In the genomic region with DNA sequence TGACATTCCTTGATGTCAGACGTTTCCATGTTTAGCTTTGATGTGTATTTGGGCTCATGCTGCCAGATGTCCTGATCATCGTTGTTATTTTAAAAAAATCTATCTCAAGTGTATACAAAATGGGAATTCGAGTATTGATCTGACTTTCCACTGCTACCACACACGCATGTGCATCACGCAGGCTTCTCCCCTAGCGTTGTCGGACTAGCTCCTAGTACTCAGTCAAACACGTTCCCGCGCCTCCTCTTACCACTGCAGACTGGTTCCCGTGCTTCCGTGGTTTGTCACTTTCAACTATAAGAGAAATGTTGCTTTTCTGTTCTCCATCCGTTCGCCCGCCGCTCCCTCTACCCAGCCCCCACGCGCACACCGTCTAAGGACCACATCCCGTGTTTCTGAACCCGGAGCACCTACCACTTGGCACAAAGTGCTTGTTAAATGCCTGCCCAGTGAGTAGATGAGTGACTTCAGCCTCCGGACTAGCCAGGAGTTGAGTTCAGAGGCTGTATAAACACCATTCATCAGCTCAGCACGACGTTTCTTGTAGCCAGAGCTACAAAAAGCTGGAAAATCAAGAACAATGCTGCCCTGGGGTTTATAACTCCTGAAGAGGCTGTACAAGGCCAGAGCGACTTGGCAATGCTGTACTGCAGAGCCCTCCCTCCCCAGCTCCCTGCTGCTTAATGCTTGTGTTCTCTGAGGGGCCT, we compare ENCODE assay signal across 9 mouse cellular contexts.
DNase-seq lines count a peak whose midpoint lies in the region; ATAC-seq and TF ChIP-seq lines count a peak whose summit lies in the region.
"Had no signal": no experiment of that assay in that cellular context is flagged by ENCODE, and none has a peak within 500 bp of the region (broad histone marks: within the 10 kb centered on the region; RNA-seq: fewer than 3 reads in every experiment).

No protein-coding gene starts in this region.

- H3K9ac ChIP-seq in lung, embryonic 15.5 days, result no peak overlapping the region
- H3K9ac ChIP-seq in hindbrain, postnatal 0 days (replicated peaks; ENCODE audit: low read length), result 0 out of 2 replicates have a peak overlapping the region, but pooled peaks have one; percentile 5
- no peak overlapping the region for H3K9ac ChIP-seq in neural tube, embryonic 14.5 days (replicated peaks; ENCODE audit: low read depth, low read length)

- no peak for TF ChIP-seq POLR2A in embryonic fibroblast, embryonic 13.5 days (IDR thresholded peaks at IDR 0.05; ENCODE audit: low read depth, low read length)

- ATAC-seq in lung, embryonic 15.5 days (ENCODE audit: borderline replicate concordance, extremely low read depth, low FRiP score, low TSS enrichment), result peak; percentile 61
- ATAC-seq in hindbrain, postnatal 0 days, result peak; percentile 72
- ATAC-seq in neural tube, embryonic 14.5 days (ENCODE audit: low read depth), result peak; percentile 50; the same call in 1 of the 2 replicates

- H3K4me2 ChIP-seq in lung, embryonic 15.5 days, result peak overlapping the region; percentile 7; the same call in 1 of the 2 replicates
- peak overlapping the region; percentile 34 for H3K4me2 ChIP-seq in hindbrain, postnatal 0 days (ENCODE audit: low read depth, low read length)
- peak overlapping the region; percentile 18; the same call in 1 of the 2 replicates for H3K4me2 ChIP-seq in neural tube, embryonic 14.5 days (ENCODE audit: low read depth, low read length)

- H3K27me3 ChIP-seq in lung, embryonic 15.5 days, result no peaks in the 10 kb centered on the region
- H3K27me3 ChIP-seq in hindbrain, postnatal 0 days (ENCODE audit: insufficient read depth, low read length), result no peaks in the 10 kb centered on the region
- H3K27me3 ChIP-seq in neural tube, embryonic 14.5 days (ENCODE audit: control insufficient read depth, insufficient read depth, low read length), result no peaks in the 10 kb centered on the region

- H3K27ac ChIP-seq in lung, embryonic 15.5 days, result peak overlapping the region; percentile 69
- H3K27ac ChIP-seq in embryonic fibroblast, embryonic 13.5 days (ENCODE audit: insufficient read depth, low read length), result peak overlapping the region; percentile 69
- H3K27ac ChIP-seq in hindbrain, postnatal 0 days, result peak overlapping the region; percentile 22
- 0 out of 2 replicates have a peak overlapping the region, but pooled peaks have one; percentile 16 for H3K27ac ChIP-seq in neural tube, embryonic 14.5 days (ENCODE audit: low read depth, low read length)

- TF ChIP-seq CTCF in embryonic fibroblast, embryonic 13.5 days (IDR thresholded peaks at IDR 0.05; ENCODE audit: borderline replicate concordance, insufficient read depth, low read length), result no peak
- no peak for TF ChIP-seq CTCF in hindbrain, postnatal 0 days (IDR thresholded peaks at IDR 0.05; ENCODE audit: low read depth)

- H3K36me3 ChIP-seq in lung, embryonic 15.5 days, result no peaks in the 10 kb centered on the region
- no peaks in the 10 kb centered on the region for H3K36me3 ChIP-seq in hindbrain, postnatal 0 days (ENCODE audit: insufficient read depth, low read length)
- H3K36me3 ChIP-seq in neural tube, embryonic 14.5 days (ENCODE audit: control insufficient read depth, insufficient read depth, low read length), result no peaks in the 10 kb centered on the region

- no peaks in the 10 kb centered on the region for H3K9me3 ChIP-seq in lung, embryonic 15.5 days
- no peaks in the 10 kb centered on the region for H3K9me3 ChIP-seq in hindbrain, postnatal 0 days (ENCODE audit: low read length)
- H3K9me3 ChIP-seq in neural tube, embryonic 14.5 days (ENCODE audit: control insufficient read depth, low read length), result no peaks in the 10 kb centered on the region

- peaks cover 23% of the 10 kb centered on the region; the same call in 1 of the 2 replicates for H3K4me1 ChIP-seq in lung, embryonic 15.5 days
- peaks cover 8% of the 10 kb centered on the region for H3K4me1 ChIP-seq in embryonic fibroblast, embryonic 13.5 days (ENCODE audit: control insufficient read depth, insufficient read depth, low read length)
- peaks cover 13% of the 10 kb centered on the region; the same call in 1 of the 2 replicates for H3K4me1 ChIP-seq in hindbrain, postnatal 0 days (ENCODE audit: insufficient read depth, low read length)
- H3K4me1 ChIP-seq in neural tube, embryonic 14.5 days (ENCODE audit: control insufficient read depth, insufficient read depth, low read length), result peaks cover 17% of the 10 kb centered on the region

- DNase-seq in lung, postnatal 25 days (ENCODE audit: low spot score), result no peak
- peak; percentile 78 for DNase-seq in hindbrain, postnatal 0 days (ENCODE audit: low spot score)
- DNase-seq in thymus, adult 18-20 months, result no peak
- no peak for DNase-seq in testis, postnatal 10 days (ENCODE audit: low spot score)
- DNase-seq: gastrocnemius, postnatal 10 days; kidney, postnatal 36 days had no signal

- no peak overlapping the region for H3K4me3 ChIP-seq in lung, embryonic 15.5 days
- H3K4me3 ChIP-seq in embryonic fibroblast, embryonic 13.5 days (ENCODE audit: insufficient read depth, low read length), result no peak overlapping the region
- H3K4me3 ChIP-seq in hindbrain, postnatal 0 days (ENCODE audit: low read length), result no peak overlapping the region
- H3K4me3 ChIP-seq in neural tube, embryonic 14.5 days (ENCODE audit: low read depth, low read length), result no peak overlapping the region

- WGBS in lung, embryonic 15.5 days, result 39% methylated on average over 25 of the region's 25 CpGs
- WGBS in hindbrain, postnatal 0 days, result 19% methylated on average over 25 of the region's 25 CpGs
- 18% methylated on average over 25 of the region's 25 CpGs for WGBS in neural tube, embryonic 14.5 days

Comparison
In these comparisons a context has a peak if more than half of its experiments do, and no peak if none do; other contexts are left out.
1. H3K27ac ChIP-seq: peak in every context shown above with its lines; median percentile 69 in lung, embryonic 15.5 days; 69 in embryonic fibroblast, embryonic 13.5 days; 22 in hindbrain, postnatal 0 days; 16 in neural tube, embryonic 14.5 days.